Mouse (Mus musculus): ENCODE data around the gene Npm3.

The Npm3 gene

DNA sequence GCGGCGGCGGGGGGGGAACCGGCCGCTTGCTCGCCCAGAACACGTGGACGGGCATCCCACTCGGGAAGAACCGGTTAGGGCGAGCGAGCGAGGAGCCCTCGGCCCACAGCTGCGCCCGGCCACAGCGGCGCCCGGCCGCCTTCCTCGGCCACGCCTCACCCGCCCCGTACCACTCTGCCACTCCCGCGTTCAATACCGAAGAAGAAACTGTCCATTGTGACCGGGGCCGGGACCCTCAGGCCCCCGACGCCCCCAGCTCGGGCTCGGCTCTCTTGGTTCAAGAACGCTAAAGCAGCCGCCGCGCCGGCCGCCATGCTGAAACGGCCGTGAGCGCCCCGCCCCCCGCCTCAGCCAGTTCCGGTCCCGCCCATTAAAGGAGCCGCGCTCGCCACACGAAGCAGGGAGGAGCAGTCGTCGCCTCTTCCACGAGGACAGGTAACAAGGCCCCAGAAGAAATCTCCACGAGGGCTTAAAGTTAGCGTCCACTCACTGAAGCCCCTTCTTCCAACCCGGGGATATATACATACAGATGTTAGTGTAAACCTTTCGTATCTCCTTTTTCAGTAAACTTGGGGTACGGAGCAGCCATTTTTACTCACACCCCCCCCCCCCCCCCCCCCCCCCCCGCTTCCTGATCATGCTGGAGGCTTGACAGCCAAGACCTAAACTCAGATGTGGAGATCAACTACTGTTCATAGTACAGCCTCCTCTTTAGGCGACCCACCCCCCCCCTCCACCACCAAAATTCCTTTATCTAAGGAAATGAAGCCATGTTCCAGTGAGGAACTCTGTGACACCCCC is at the start of gene Npm3:
Gene Npm3 (minus strand): TSS at position 349 of the 801 bp plus-strand sequence.
- peak; percentile 93 for DNase-seq

DNA sequence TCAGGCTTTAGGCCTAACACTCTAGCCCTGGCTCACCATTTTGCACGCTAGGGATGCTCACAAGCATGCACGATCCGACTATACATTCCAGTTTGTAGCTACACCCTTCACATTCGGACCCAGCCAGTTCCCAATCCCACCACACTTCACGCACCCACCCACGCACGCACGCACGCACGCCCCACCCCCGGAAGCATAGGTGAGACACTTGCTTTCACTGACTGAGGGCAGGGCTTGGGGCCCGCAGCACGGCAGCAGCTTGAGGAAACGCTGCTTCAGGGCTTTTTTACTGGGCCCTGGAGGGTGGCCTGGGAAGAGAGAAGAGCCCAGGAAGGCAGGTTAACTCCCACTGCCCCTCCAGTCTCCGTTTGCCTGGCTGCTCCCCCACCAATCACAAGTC is 47.5 kb upstream of the Npm3 start:
- no peak for DNase-seq

DNA sequence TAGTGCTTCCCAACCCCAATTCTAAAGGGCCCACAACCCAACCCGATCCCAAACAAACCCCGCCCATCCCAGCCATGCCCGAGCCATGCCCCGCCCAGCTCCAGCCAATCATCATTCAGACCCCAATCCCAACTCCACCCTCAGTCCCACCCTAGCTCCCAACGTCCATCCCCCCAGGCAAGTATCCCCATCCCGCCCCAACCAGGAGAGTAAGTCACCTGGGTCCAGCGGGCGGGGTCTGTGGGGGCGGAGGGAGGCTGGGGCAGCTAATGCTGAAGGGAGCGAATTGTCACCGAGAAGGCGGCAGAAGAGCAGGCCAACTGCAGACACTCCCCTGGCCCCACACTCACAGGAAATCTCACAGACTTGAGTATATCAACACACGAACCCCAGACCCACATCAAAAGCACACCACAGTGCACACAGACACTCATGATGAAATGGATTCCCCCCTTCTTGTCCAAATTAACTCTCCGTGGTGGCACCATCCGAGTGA is 46.7 kb upstream of the Npm3 start:
- DNase-seq, result peak; percentile 69

DNA sequence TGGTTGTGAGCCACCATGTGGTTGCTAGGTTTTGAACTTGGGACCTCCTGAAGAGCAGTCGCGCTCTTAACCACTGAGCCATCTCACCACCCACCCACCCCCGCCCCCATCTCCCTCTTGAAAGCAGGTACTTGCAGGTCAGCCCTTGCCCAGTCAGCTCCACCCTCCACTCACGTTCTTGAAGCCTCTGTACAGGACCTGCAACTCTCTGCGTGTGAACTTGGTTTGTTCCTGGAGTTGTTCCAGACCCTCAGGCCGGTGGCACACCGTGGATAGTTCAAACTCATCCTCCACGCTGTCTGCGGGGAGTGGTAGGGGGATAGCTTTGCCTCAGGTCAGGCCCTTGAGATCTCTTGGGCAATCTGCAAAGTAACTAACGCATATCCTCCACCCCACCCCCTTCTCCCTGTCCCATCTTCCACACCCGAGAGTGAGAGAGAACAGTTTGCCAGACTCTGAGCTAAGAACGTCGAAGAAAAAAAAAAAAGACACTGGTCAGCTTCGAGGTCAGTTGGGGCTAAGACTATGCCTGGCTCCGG is 46.1 kb upstream of the Npm3 start:
- DNase-seq, result no peak

DNA sequence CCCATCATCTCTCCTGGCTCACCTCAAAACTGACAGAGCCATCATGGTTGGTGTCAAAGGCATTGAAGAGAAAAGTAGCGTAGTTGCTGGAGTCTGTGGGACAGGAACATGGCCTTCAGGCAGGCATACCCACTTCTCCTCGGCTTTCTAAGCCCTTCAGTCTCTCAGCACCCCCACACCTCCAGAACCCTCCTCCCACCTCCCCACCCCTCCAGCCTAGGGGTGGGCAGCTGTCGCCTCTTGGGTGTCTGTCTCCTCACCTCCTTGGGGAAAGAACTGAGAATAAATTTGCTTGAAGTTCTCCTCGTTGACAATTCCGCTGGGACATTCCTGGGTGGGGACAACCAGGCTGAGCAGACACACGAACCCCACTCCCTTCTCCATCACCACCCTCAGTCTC is 45.3 kb upstream of the Npm3 start:
- no peak for DNase-seq

DNA sequence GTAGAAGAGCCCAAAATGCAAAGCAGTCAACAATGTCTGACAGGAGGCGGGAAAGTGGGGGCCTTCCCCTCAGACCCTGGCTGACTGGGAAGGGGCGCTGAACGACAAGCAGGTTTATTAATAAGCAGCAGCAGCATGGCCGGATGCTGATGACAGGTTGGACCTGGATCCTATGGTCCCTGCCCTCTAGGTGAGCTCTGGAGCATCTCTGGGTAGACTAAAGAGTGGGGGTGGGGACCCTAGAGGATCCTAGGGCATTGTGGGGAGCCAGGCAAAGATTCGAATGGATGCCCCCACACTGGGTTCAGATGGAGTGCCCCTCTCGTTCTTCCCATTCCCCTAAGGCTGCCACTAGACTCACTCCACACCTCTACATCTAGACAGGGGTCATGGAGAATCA is 43.0 kb upstream of the Npm3 start:
- no peak for DNase-seq

DNA sequence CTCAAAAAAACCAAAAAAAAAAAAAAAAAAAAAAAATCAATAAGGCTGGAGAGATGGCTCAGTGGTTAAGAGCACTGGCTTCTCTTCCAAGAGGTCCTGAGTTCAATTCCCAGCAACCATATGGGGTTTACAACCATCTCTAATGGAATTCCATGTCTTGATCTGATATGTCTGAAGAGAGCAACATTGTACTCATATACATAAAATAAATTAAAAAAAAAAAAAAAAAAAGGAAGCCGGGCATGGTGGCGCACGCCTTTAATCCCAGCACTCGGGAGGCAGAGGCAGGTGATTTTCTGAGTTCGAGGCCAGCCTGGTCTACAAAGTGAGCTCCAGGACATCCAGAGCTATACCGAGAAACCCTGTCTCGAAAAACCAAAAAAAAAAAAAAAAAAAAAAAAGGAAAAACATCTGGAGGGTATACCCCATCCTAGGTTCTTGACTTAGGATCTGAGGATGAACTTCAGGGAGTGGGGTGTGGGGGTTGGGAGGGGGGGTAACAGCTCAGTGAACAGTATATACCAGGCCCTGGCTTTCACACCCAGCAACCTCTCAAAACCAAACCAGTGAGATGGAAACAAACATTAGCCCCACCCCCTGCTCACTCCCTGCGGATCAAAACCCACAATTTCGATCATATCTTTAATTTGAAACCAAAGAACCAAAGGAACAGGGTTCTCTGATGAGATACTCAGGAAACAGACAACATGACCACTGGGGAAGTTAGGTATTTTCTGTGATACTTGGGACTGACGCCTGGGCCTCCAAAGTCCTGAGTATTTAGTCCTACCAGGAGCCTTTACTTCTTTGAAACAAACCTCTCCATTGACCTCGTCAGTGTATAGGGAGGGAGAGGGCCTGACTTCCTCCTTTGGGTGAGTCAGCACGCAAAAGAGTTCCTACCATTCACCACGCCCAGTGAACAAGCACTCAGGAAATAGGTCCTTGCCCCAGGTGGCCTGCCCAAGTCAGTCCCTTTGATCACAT is 40.8 kb upstream of the Npm3 start:
- DNase-seq, result no peak

DNA sequence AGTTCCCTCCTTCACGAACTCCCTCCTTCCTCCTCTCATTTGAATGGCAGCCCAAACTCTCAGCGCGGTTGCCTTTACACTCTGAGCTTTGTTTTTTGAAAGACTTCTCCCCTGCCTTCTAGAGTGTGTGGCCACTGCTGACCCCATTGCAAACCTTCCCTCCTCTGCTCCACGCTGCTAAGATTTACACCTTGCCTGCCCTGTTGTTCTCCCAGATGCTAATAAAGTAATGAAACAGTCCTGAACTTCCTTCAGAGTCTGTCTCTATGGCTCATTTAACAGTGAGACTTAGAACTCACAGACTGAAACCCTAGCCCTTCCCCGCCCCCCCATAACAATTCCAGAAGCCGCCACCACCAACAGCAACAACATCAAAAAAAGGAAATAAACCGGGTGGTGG is 40.0 kb upstream of the Npm3 start:
- DNase-seq, result no peak

DNA sequence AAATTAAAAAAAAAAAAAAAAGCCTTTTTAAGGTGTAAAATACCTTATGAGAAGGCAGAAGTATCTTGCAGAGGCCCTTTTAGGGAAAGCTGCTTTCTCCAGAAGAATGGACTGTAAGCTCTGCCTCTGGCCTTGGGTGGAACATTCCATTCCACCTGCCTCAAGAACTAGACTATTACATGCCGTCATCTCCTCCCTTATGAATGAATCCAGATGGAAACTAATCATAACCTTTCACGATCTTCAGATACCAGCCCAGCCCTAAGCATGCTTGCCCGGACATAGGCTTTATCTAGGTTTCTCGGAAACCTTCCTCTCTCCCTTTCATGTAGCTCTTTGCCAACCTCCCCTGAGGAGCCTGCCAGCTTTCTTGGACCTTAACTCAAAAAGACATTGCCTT is 38.9 kb upstream of the Npm3 start:
- no peak for DNase-seq

DNA sequence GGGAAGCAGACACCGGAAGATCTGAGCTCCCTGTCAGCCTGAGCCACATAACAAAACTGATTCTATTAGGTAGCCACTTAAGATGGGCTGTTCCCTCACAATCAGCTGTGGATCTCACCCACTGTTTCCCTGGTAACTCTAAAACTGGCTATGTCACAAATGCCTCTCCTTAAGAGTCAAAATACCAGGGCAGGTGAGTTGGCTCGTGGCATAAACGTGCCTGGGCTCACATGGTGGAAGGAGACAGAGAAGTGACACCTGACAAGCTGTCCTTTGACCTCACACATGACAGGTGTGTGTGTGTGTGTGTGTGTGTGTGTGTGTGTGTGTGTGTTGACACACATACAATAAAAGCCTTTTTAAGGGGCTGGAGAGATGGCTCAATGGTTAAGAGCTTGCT is 38.1 kb upstream of the Npm3 start:
- no peak for DNase-seq

DNA sequence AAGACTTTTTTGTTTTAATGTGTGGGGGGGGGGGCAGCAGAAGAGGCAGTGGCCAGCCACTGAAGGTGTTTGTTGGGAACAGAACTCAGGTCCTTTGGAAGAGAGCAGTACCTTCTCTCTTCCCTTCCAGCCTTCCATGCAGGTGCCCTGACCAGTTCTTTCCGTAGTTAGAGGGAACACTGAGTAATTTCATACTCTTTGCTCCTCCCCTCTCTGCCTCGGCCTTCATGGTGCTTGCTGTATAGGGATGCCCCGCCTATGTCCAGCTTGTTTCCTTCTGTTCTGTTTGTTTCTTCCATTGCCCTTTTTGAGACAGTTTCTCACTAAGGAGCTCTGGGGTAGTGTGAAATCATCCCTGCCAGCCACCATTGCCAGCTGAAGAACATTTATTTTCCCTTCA is 36.1 kb upstream of the Npm3 start:
- DNase-seq, result no peak

DNA sequence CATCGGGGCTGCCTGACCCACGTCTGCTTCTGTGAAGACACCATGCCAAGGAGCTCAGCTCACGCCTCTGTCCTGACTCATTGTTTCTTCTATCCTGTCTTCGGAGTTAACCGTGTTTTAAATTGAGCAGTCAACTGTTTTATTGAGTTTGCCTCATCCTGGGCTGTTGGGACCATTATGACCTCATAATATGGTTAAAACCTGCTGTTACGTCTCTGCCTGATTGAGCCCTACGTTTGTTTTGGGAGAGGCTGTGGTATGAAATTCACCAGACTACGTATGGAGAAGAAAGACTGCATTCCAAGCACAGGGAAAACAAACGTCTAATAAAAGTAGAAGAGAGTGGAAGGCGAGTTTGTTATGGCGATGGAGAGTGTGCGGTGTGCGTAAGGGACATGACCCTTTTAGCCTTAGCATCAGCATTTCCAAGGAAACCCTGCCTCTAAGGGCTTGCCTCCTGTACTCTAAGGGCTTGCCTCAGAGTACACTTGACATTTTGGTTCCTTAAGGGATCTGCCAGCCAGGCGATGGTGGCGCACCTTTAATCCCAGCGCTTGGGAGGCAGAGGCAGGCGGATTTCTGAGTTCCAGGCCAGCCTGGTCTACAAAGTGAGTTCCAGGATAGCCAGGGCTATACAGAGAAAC is 34.7 kb upstream of the Npm3 start:
- no peak for DNase-seq

DNA sequence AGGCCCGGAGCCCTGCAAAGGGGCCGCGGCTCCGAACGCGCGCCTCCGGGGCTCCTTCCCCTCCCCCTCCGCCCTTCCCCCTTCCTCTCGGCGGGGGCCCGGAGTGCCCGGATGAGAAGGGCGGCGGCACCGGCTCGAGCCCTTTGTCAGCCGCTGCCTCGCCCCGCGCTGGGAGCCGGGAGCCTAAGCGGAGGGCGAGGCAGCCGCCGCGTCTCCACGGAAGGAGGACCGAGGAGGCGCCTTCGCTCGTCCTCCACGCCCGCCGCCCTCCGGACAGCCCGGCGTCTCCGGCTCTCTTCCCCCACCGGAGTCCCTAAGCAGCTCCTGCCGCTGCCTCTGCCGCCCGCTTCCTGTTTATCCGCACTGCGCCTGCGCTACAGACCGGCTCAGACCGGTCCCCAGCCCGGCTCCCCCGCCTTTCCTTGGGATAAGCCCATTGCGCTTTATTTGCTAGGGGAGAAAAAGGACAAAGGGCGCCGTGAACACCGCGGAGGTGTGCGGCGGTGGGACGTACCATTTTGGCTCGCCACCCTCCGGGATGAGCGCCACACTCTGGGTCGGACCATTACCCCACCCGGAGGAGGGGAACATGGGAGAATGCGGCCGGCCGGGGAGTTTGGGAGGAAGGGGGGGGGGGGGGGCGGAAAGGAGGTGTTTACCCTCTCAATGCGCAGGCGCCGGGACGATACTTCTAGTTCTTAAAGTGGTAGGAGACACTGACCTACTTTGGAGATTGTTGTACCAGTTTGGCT is 34.0 kb upstream of the Npm3 start, which contains the start of gene Mgea5:
Gene Mgea5 (minus strand): TSS at position 657 of the 752 bp plus-strand sequence.
- peak; percentile 99 for DNase-seq

DNA sequence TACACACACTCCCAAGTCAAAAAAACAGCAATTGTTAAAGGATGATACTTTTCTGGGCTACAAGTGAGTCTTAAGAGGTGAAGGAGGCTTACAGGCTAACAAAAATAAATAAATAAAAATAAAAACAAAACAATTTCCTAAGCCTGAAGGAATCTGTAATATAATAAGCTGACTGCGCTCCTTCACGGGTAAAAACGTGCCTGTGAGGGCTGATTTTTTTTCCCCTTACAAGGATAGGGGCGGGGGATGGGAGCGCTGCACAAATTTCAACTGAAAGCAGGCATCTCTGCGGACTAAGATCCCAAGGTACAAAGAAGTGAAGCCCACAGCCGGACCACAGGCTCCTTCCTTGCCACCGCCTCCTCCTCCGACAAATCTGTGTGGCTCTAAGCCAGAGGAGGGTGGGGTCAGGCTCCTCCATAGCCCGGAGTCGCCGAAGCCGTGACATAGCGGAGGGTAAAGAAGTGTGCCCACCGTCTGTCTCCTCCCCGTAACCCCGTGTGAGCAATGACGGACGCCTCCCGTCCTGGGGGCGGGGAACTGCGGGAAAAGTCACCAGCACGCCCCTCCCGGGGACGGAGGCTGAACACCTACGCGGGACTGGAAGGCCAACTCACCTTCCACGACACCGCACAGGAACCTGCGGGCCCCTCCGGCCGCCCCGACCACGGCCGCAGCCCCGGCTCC is 33.1 kb upstream of the Npm3 start:
- peak; percentile 80 for DNase-seq

DNA sequence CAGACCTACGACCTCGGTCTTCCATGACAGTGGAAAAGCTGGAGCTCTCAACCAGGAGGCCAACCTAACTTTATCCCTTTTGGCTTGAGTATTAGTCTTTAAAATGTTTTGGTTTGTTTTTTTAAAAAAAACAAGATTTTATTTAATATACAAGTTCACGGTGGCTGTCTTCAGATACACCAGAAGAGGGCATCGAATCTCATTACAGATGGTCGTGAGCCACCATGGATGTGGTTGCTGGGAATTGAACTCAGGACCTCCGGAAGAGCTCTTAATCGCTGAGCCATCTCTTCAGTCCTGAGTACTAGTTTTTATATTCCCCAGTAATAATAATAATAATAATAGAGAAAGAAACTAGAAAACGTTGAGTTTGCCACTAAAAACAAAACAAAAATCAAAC is 32.3 kb upstream of the Npm3 start:
- no peak for DNase-seq

DNA sequence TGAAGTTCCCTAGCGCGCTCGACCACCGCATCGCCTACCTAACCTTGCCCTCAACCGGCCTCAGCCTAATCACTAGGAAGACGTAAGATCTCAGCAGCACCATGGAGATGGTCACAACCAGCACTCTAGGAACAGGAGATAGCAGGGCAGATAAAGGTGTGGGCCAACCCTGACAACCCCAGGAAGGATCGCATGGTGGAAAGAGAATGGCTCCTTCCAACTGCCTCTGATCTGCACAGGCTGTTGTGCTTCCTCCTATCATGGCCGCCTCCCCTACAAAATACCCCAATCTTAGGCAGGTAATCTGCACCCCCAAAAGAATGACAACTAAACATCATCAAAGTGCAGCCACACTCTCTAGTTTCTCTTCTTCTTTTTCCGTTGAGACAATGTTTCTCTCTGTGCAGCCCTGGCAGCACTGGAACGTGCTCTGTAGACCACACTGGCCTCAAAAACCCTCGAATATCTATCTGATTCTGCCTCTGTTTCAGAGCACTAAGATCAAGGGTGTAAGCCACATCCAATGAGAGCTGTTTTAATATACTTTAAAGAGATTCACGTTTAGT is 31.0 kb upstream of the Npm3 start:
- no peak for DNase-seq

DNA sequence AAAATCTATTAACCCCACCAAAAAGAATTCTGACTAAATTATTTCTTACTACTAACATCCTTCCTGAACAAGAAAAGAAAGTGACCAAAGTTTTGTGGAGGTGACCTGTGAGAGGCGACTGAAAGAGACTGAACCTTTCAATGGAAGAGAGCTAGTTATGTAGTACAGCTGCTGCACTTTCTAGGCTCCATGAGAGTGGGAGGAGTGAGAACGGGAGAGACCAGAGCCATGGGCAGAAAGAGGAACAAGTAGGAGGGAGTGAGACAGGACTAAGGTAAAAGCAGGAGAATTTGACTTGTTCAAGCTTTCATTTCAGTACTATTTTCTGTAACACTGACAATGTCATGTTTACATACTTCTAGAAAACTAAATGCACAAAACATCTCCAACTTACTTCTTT is 26.1 kb upstream of the Npm3 start:
- no peak for DNase-seq

DNA sequence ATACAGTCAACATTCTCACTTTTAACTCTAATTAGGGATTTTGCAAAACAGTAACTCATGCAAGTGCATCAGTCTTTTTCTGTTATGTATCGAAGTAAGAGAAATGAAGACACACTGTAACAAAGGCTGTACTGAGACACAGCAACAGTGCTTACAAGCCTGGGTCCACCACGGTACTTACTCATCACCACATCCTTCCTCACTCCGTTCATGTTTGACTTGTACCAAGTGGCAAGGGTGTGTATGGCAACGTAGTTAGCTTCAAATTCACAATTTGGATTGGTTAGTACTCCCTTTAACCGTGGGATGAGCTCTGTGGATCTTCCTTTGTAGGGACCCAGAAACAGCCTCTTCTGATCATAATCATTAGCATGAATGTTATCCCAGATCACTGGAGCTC is 22.1 kb upstream of the Npm3 start:
- no peak for DNase-seq

DNA sequence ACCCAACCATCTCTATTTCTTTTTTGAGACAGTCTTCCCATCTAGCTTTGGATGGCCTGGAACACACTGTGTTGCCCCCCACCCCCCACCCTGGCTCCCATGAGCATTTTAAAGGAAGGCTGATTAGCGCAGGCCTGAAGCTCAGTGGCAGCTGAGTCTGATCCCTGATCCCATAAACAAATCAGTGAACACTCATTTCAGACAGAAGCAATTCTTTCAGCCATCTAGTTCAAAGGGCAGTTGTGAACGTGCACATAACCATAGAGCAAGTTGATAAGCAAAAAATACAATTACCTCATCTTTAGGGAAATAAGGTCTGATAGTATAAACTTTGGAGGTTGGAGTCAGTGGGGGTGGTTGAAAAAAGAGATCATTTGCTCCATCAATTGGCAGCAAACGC is 11.4 kb upstream of the Npm3 start:
- no peak for DNase-seq

DNA sequence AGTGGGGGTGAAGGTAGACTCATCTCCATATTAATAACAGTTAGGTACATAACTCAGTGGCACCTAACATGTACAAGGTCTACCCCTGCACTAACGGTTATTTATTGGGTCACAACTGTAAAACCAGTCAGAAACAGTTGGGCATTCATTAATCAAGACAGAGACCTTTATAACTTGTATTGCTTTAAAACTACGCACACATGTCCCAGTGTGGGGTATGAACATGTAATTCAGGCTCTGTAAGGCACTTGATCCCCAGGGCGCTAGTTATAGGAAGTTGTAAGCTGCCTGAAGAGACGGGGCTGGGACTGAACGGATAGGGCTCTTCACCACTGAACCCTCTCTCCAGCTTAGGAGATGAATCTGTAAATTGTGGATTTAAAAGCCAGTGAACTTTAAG is 9.3 kb upstream of the Npm3 start:
- no peak for DNase-seq

DNA sequence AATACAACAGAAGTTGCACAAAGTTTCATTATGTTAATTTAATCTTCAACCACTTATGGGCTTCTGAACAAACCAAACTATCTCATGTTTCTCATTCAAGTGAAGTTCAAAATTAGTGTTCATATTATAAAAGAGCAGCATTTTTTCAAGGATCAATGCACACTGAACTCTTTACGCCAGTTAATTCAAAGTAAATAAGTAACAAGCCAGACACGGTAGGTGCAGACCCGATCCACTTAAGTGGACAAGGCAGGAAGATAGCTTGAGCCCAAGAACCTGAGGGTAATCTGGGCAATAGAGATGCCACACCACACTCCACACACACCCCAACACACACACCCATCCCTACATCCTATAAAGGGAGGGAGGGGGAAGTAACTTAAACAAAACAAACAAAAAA is 4.2 kb upstream of the Npm3 start:
- no peak for DNase-seq
